Mouse (Mus musculus): Measurements from ENCODE around the gene Ubn1. TPM values are rescaled to one million over a fixed set of nuclear protein-coding genes. Genes with fewer than 3 reads are reported as not detected.

The Ubn1 gene
- 27.7 and 38.3 TPM in 2 replicates for polyA plus RNA-seq (2012; rRNA removed)

GRCm38 (mm10) chr16:5049774-5050234, at the start of gene Ubn1, which contains the start of gene Glyr1:
TSS of gene Ubn1 (plus strand) at chr16:5050057.
TSS of gene Glyr1 (minus strand) at chr16:5049863.

GRCm38 (mm10) chr16:5007067-5007466, 42.8 kb upstream of the Ubn1 start, which contains the start of gene Smim22:
TSS of gene Smim22 (plus strand) at chr16:5007288.

GRCm38 (mm10) chr16:5013054-5013838, 36.6 kb upstream of the Ubn1 start, which contains the start of gene Rogdi:
TSS of gene Rogdi (minus strand) at chr16:5013553.

GRCm38 (mm10) chr16:5132401-5132801, 82.5 kb downstream of the Ubn1 start, which contains the start of gene Ppl:
TSS of gene Ppl (minus strand) at chr16:5132421.

Other genes with a start within 250 kb of the Ubn1 start
- gene 4930562C15Rik, start 214.6 kb upstream of the Ubn1 start, polyA plus RNA-seq (2012; rRNA removed), result not detected in 2 replicates
- gene Ubald1, start 169.7 kb upstream of the Ubn1 start, polyA plus RNA-seq (2012; rRNA removed), result 11.0 and 22.2 TPM in 2 replicates
- gene Mgrn1, start 163.8 kb upstream of the Ubn1 start, polyA plus RNA-seq (2012; rRNA removed), result 47.8 and 76.7 TPM in 2 replicates
- gene Nudt16l1, start 111.3 kb upstream of the Ubn1 start, polyA plus RNA-seq (2012; rRNA removed), result 77.9 and 92.5 TPM in 2 replicates
- gene Anks3, start 85.9 kb upstream of the Ubn1 start, polyA plus RNA-seq (2012; rRNA removed), result 70.5 and 77.6 TPM in 2 replicates
- not detected in 2 replicates for gene Sept12, start 52.2 kb upstream of the Ubn1 start, polyA plus RNA-seq (2012; rRNA removed)
- gene Smim22, start 42.8 kb upstream of the Ubn1 start, polyA plus RNA-seq (2012; rRNA removed), result 1.2 and 4.4 TPM in 2 replicates
- gene Rogdi, start 36.5 kb upstream of the Ubn1 start, polyA plus RNA-seq (2012; rRNA removed), result 54.2 and 68.4 TPM in 2 replicates
- gene Glyr1, start 194 bp upstream of the Ubn1 start, polyA plus RNA-seq (2012; rRNA removed), result 135 and 148 TPM in 2 replicates
- gene Ppl, start 82.4 kb downstream of the Ubn1 start, polyA plus RNA-seq (2012; rRNA removed), result 0.77 and 0.97 TPM in 2 replicates
- gene Sec14l5, start 97.1 kb downstream of the Ubn1 start, polyA plus RNA-seq (2012; rRNA removed), result 1.2 and 1.3 TPM in 2 replicates
- gene Nagpa, start 154.0 kb downstream of the Ubn1 start, polyA plus RNA-seq (2012; rRNA removed), result 7.1 and 11.6 TPM in 2 replicates
- 2.7 and 4.8 TPM in 2 replicates for gene AU021092, start 172.2 kb downstream of the Ubn1 start, polyA plus RNA-seq (2012; rRNA removed)
- gene Alg1, start 183.6 kb downstream of the Ubn1 start, polyA plus RNA-seq (2012; rRNA removed), result 26.9 and 32.6 TPM in 2 replicates
- gene Eef2kmt, start 205.9 kb downstream of the Ubn1 start, polyA plus RNA-seq (2012; rRNA removed), result 10.5 and 19.1 TPM in 2 replicates